Mouse (Mus musculus) forebrain, embryonic 12.5 days (tissue): ENCODE data around the gene Tmem108. TPM values are rescaled to one million over a fixed set of nuclear protein-coding genes. Genes with fewer than 3 reads are reported as not detected.

Experiments
- ATAC-seq: fragments of 200-750 bp; cut with Nextera tagmentation; 2 replicates; pipeline ENCODE4 v1.8.0; 2017; ENCODE audit warnings: moderate TSS enrichment; ENCODE audit not compliant: low FRiP score
- H3K27ac ChIP-seq: fragments of 300-500 bp; sonication (generic); 2 replicates; pipeline ENCODE4 v1.5.1; 2016; ENCODE audit warnings: mild to moderate bottlenecking
- H3K27me3 ChIP-seq: fragments of 300-500 bp; sonication (generic); 2 replicates; pipeline ENCODE4 v1.6.1; 2016; ENCODE audit warnings: mild to moderate bottlenecking
- H3K36me3 ChIP-seq: fragments of 300-500 bp; sonication (generic); replicated peaks from 2 replicates; pipeline ENCODE4 v1.6.1; 2016; ENCODE audit warnings: mild to moderate bottlenecking
- H3K4me1 ChIP-seq: fragments of 300-500 bp; sonication (generic); 2 replicates; pipeline ENCODE4 v1.6.1; 2016
- H3K4me2 ChIP-seq: fragments of 300-500 bp; sonication (generic); 2 replicates; pipeline ENCODE4 v1.6.1; 2016; ENCODE audit warnings: mild to moderate bottlenecking, moderate library complexity
- H3K4me3 ChIP-seq: fragments of 300-500 bp; sonication (generic); replicated peaks from 2 replicates; pipeline ENCODE4 v1.5.1; 2016; ENCODE audit warnings: mild to moderate bottlenecking
- H3K9ac ChIP-seq: fragments of 300-500 bp; sonication (generic); 2 replicates; pipeline ENCODE4 v1.6.1; 2016; ENCODE audit warnings: mild to moderate bottlenecking
- H3K9me3 ChIP-seq: fragments of 300-500 bp; sonication (generic); 2 replicates; pipeline ENCODE4 v1.6.1; 2016
- WGBS: fragments of 180-500 bp; shearing (Covaris S2); methylation state at CpG from one replicate; pipeline ENCODE4 v1.1.7; 2016; 5-methylcytosine and 5-hydroxymethylcytosine counted together
- polyA plus RNA-seq: library from polyadenylated mRNA; unstranded; fragments of >200 nt; fragmentation: Nextera tagmentation; extraction: Ambion mirVana; gene quantifications from 2 replicates; pipeline ENCODE4 v1.2.1, GENCODE M21; 2016

The Tmem108 gene
- polyA plus RNA-seq, 1 experiment from 2014 or later, result 34.5 TPM

GRCm38 (mm10) chr9:103752618-103753017 is 9.0 kb downstream of the Tmem108 start:
- WGBS, result 95% methylated on average over 10 of the region's 10 CpGs
- no peak overlapping the region for H3K27ac ChIP-seq
- H3K4me3 ChIP-seq, result no peak overlapping the region
- no peak overlapping the region for H3K9ac ChIP-seq
- no peak overlapping the region for H3K4me2 ChIP-seq
- ATAC-seq, result no peak
- H3K4me1 ChIP-seq, result peaks cover 13% of the 10 kb centered on the region
- H3K27me3 ChIP-seq, result 0 out of 2 replicates have a peak, but pooled peaks cover 3% of the 10 kb centered on the region
- H3K9me3 ChIP-seq, result no peaks in the 10 kb centered on the region
- no peaks in the 10 kb centered on the region for H3K36me3 ChIP-seq

GRCm38 (mm10) chr9:103751568-103751967 is 10.1 kb downstream of the Tmem108 start:
- H3K9me3 ChIP-seq, result no peaks in the 10 kb centered on the region
- WGBS, result 69% methylated on average over 9 of the region's 9 CpGs
- no peak overlapping the region for H3K9ac ChIP-seq
- ATAC-seq, result no peak
- H3K4me2 ChIP-seq, result no peak overlapping the region
- H3K27me3 ChIP-seq, result 0 out of 2 replicates have a peak, but pooled peaks cover 3% of the 10 kb centered on the region
- H3K4me1 ChIP-seq, result peaks cover 13% of the 10 kb centered on the region
- H3K4me3 ChIP-seq, result no peak overlapping the region
- H3K27ac ChIP-seq, result no peak overlapping the region
- no peaks in the 10 kb centered on the region for H3K36me3 ChIP-seq

GRCm38 (mm10) chr9:103750491-103750890 is 11.1 kb downstream of the Tmem108 start:
- H3K27ac ChIP-seq, result no peak overlapping the region
- no peak for ATAC-seq
- no peak overlapping the region for H3K4me3 ChIP-seq
- 0 out of 2 replicates have a peak, but pooled peaks cover 3% of the 10 kb centered on the region for H3K27me3 ChIP-seq
- H3K36me3 ChIP-seq, result no peaks in the 10 kb centered on the region
- H3K9me3 ChIP-seq, result no peaks in the 10 kb centered on the region
- no peak overlapping the region for H3K4me2 ChIP-seq
- H3K4me1 ChIP-seq, result peaks cover 13% of the 10 kb centered on the region
- WGBS, result 87% methylated on average over 9 of the region's 9 CpGs
- H3K9ac ChIP-seq, result no peak overlapping the region

- 92% methylated on average over 5 of the region's 5 CpGs for WGBS
- Histone ChIP-seq H3K4me1 (peaks cover 12% of the 10 kb centered on the region), H3K4me3 (no peak overlapping the region), H3K27me3 (0 out of 2 replicates have a peak, but pooled peaks cover 3% of the 10 kb centered on the region), H3K36me3 (no peaks in the 10 kb centered on the region), H3K9ac (no peak overlapping the region), H3K9me3 (no peaks in the 10 kb centered on the region), H3K4me2 (no peak overlapping the region), H3K27ac (no peak overlapping the region)
- no peak for ATAC-seq
These were observed 15.0 kb downstream of the Tmem108 start for GRCm38 (mm10) chr9:103746598-103746997.

- Histone ChIP-seq H3K9ac (no peak overlapping the region), H3K27me3 (no peaks in the 10 kb centered on the region), H3K27ac (no peak overlapping the region), H3K4me2 (no peak overlapping the region), H3K36me3 (0 out of 2 replicates have a peak, but pooled peaks cover 3% of the 10 kb centered on the region), H3K4me3 (no peak overlapping the region), H3K9me3 (no peaks in the 10 kb centered on the region), H3K4me1 (0 out of 2 replicates have a peak, but pooled peaks cover 4% of the 10 kb centered on the region)
- WGBS, result 61% methylated on average over 12 of the region's 12 CpGs
- no peak for ATAC-seq
These were observed 21.5 kb downstream of the Tmem108 start for GRCm38 (mm10) chr9:103740145-103740544.

GRCm38 (mm10) chr9:103739062-103739461 is 22.6 kb downstream of the Tmem108 start:
- H3K36me3 ChIP-seq, result 0 out of 2 replicates have a peak, but pooled peaks cover 3% of the 10 kb centered on the region

GRCm38 (mm10) chr9:103729716-103730115 is 31.9 kb downstream of the Tmem108 start:
- no peaks in the 10 kb centered on the region for H3K9me3 ChIP-seq
- 66% methylated on average over 2 of the region's 2 CpGs for WGBS
- ATAC-seq, result no peak

More at GRCm38 (mm10) chr9:103739062-103739461, 22.6 kb downstream of the Tmem108 start:
- Histone ChIP-seq H3K9me3 (no peaks in the 10 kb centered on the region), H3K9ac (no peak overlapping the region), H3K27me3 (no peaks in the 10 kb centered on the region), H3K4me1 (0 out of 2 replicates have a peak, but pooled peaks cover 4% of the 10 kb centered on the region), H3K27ac (no peak overlapping the region), H3K4me3 (no peak overlapping the region), H3K4me2 (no peak overlapping the region)
- no peak for ATAC-seq
- 89% methylated on average over 4 of the region's 4 CpGs for WGBS

GRCm38 (mm10) chr9:103726751-103727462 is 34.7 kb downstream of the Tmem108 start:
- Histone ChIP-seq H3K36me3 (peaks cover 4% of the 10 kb centered on the region; the same call in 1 of the 2 replicates), H3K4me2 (no peak overlapping the region), H3K9me3 (no peaks in the 10 kb centered on the region), H3K27me3 (no peaks in the 10 kb centered on the region; the same call in 1 of the 2 replicates), H3K27ac (no peak overlapping the region), H3K9ac (no peak overlapping the region), H3K4me1 (peaks cover 4% of the 10 kb centered on the region), H3K4me3 (no peak overlapping the region)
- WGBS, result 77% methylated on average over 16 of the region's 16 CpGs
- no peak for ATAC-seq

More at GRCm38 (mm10) chr9:103729716-103730115, 31.9 kb downstream of the Tmem108 start:
- no peak overlapping the region for H3K4me3 ChIP-seq
- no peaks in the 10 kb centered on the region; the same call in none of the 2 replicates for H3K4me1 ChIP-seq
- H3K9ac ChIP-seq, result no peak overlapping the region
- H3K4me2 ChIP-seq, result no peak overlapping the region
- no peaks in the 10 kb centered on the region; the same call in 1 of the 2 replicates for H3K27me3 ChIP-seq
- no peak overlapping the region for H3K27ac ChIP-seq
- no peaks in the 10 kb centered on the region for H3K36me3 ChIP-seq

GRCm38 (mm10) chr9:103725497-103725896 is 36.1 kb downstream of the Tmem108 start:
- Histone ChIP-seq H3K4me3 (no peak overlapping the region), H3K36me3 (peaks cover 4% of the 10 kb centered on the region; the same call in 1 of the 2 replicates), H3K4me1 (peaks cover 4% of the 10 kb centered on the region; the same call in 1 of the 2 replicates), H3K27me3 (no peaks in the 10 kb centered on the region; the same call in 1 of the 2 replicates), H3K9ac (no peak overlapping the region), H3K4me2 (no peak overlapping the region), H3K9me3 (no peaks in the 10 kb centered on the region), H3K27ac (no peak overlapping the region)
- WGBS, result 90% methylated on average over 7 of the region's 7 CpGs
- ATAC-seq, result no peak

- WGBS, result 88% methylated on average over 3 of the region's 3 CpGs
- no peak overlapping the region for H3K27ac ChIP-seq
- H3K4me3 ChIP-seq, result no peak overlapping the region
- H3K9ac ChIP-seq, result no peak overlapping the region
- H3K4me2 ChIP-seq, result no peak overlapping the region
- H3K4me1 ChIP-seq, result peaks cover 4% of the 10 kb centered on the region; the same call in 1 of the 2 replicates
- H3K36me3 ChIP-seq, result peaks cover 4% of the 10 kb centered on the region; the same call in 1 of the 2 replicates
- no peaks in the 10 kb centered on the region; the same call in 1 of the 2 replicates for H3K27me3 ChIP-seq
- no peaks in the 10 kb centered on the region for H3K9me3 ChIP-seq
- no peak for ATAC-seq
These were observed 40.2 kb downstream of the Tmem108 start for GRCm38 (mm10) chr9:103721486-103721885.

- no peak for ATAC-seq
These were observed 40.6 kb downstream of the Tmem108 start for GRCm38 (mm10) chr9:103721081-103721480.

GRCm38 (mm10) chr9:103720021-103720420 is 41.6 kb downstream of the Tmem108 start:
- H3K9ac ChIP-seq, result no peak overlapping the region
- ATAC-seq, result no peak
- H3K4me3 ChIP-seq, result no peak overlapping the region
- H3K9me3 ChIP-seq, result no peaks in the 10 kb centered on the region
- peaks cover 4% of the 10 kb centered on the region; the same call in 1 of the 2 replicates for H3K36me3 ChIP-seq
- H3K27ac ChIP-seq, result no peak overlapping the region
- peaks cover 4% of the 10 kb centered on the region; the same call in 1 of the 2 replicates for H3K4me1 ChIP-seq
- H3K4me2 ChIP-seq, result no peak overlapping the region
- H3K27me3 ChIP-seq, result no peaks in the 10 kb centered on the region; the same call in 1 of the 2 replicates
- WGBS, result 93% methylated on average over 11 of the region's 11 CpGs

More at GRCm38 (mm10) chr9:103721081-103721480, 40.6 kb downstream of the Tmem108 start:
- H3K4me1 ChIP-seq, result peaks cover 4% of the 10 kb centered on the region; the same call in 1 of the 2 replicates
- H3K9ac ChIP-seq, result no peak overlapping the region
- 90% methylated on average over 8 of the region's 8 CpGs for WGBS
- H3K36me3 ChIP-seq, result peaks cover 4% of the 10 kb centered on the region; the same call in 1 of the 2 replicates
- H3K9me3 ChIP-seq, result no peaks in the 10 kb centered on the region
- H3K27ac ChIP-seq, result no peak overlapping the region
- no peak overlapping the region for H3K4me3 ChIP-seq
- H3K27me3 ChIP-seq, result no peaks in the 10 kb centered on the region; the same call in 1 of the 2 replicates
- H3K4me2 ChIP-seq, result no peak overlapping the region
